In the genomic region with DNA sequence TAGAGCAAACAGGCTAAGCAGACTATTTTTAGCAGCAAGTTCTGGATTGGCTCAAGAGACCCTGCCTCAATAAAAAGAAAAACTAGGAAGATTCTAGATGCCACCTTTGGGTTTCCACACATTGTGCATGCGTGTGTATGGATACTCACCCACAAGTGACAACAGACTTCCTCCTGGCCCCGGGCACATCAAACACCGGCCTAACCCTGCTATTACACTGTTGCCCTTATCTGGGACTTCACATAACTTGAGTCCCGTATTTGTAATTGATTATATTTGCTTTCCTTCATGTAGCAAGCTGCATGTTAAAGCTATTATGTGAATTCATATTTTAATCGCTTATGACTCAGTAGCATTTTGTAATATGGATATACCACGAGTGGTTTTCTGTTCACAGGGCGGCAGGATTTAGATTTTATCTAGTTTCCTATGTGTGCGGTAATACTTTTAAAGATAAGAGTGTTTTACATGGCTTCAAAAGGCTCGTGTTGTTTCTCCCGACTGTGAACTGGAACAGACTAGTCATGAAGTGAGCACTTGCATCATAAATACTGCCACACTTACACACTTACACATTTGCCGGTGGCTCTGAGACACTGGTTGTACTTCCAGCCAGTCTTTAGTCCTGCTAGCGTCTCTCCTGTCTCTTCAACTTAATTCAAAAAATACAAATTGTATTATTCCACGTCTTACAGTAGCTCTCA, we compare ENCODE assay signal across 13 mouse cellular contexts.
"Had no signal": no experiment of that assay in that cellular context is flagged by ENCODE, and none has a peak within 500 bp of the region (broad histone marks: within the 10 kb centered on the region; RNA-seq: fewer than 3 reads in every experiment).

No protein-coding gene starts in this region.

- H3K4me3 ChIP-seq: kidney, embryonic 15.5 days; left cerebral cortex, adult 2 months; limb, embryonic 15.5 days; liver, embryonic 12.5 days; midbrain, embryonic 10.5 days; myocyte; neural tube, embryonic 13.5 days; stomach, embryonic 15.5 days had no signal

- ATAC-seq: liver, embryonic 12.5 days had no signal

- H3K27ac ChIP-seq: kidney, embryonic 15.5 days; left cerebral cortex, adult 2 months; limb, embryonic 15.5 days; liver, embryonic 12.5 days; midbrain, embryonic 10.5 days; neural tube, embryonic 13.5 days; stomach, embryonic 15.5 days had no signal

- DNase-seq: kidney, postnatal 14 days; lung, embryonic 14.5 days; lung, postnatal 14 days; midbrain, embryonic 14.5 days; right cerebral cortex, postnatal 14 days had no signal

- H3K9me3 ChIP-seq: kidney, embryonic 15.5 days; limb, embryonic 15.5 days; liver, embryonic 12.5 days; midbrain, embryonic 10.5 days; neural tube, embryonic 13.5 days; stomach, embryonic 15.5 days had no signal

- H3K4me2 ChIP-seq: kidney, embryonic 15.5 days; limb, embryonic 15.5 days; liver, embryonic 12.5 days; lung, embryonic 14.5 days; neural tube, embryonic 13.5 days; stomach, embryonic 15.5 days had no signal

- H3K27me3 ChIP-seq: kidney, embryonic 15.5 days; limb, embryonic 15.5 days; neural tube, embryonic 13.5 days; stomach, embryonic 15.5 days had no signal

- H3K36me3 ChIP-seq: kidney, embryonic 15.5 days; limb, embryonic 15.5 days; liver, embryonic 12.5 days; midbrain, embryonic 10.5 days; neural tube, embryonic 13.5 days; stomach, embryonic 15.5 days had no signal

- H3K4me1 ChIP-seq: liver, embryonic 12.5 days; neural tube, embryonic 13.5 days; stomach, embryonic 15.5 days had no signal

- H3K9ac ChIP-seq: kidney, embryonic 15.5 days; limb, embryonic 15.5 days; liver, embryonic 12.5 days; lung, embryonic 14.5 days; neural tube, embryonic 13.5 days; stomach, embryonic 15.5 days had no signal
